Mouse (Mus musculus) liver, embryonic 15.5 days (tissue): ENCODE data around the gene Brd4. TPM values are rescaled to one million over a fixed set of nuclear protein-coding genes. Genes with fewer than 3 reads are reported as not detected.

Experiments
- polyA plus RNA-seq: library from polyadenylated mRNA; unstranded; fragments of >200 nt; fragmentation: Nextera tagmentation; extraction: Ambion mirVana; gene quantifications from 2 replicates; pipeline ENCODE4 v1.2.1, GENCODE M21; 2015

Brd4 gene
- polyA plus RNA-seq, 1 experiment from 2014 or later, result 31.5 TPM

Other genes starting within 250 kb of the Brd4 start
- gene Rrp1b, start 248.6 kb downstream of the Brd4 start, polyA plus RNA-seq, result 17.4 and 19.7 TPM in 2 replicates
- gene Hsf2bp, start 248.4 kb downstream of the Brd4 start, polyA plus RNA-seq, result 0.12 and 0.21 TPM in 2 replicates
- gene Notch3, start 117.9 kb downstream of the Brd4 start, polyA plus RNA-seq, result 0.50 and 0.60 TPM in 2 replicates
- gene Ephx3, start 95.2 kb downstream of the Brd4 start, polyA plus RNA-seq, result 0.05 and 0.10 TPM in 2 replicates
- gene Akap8, start 36.5 kb upstream of the Brd4 start, polyA plus RNA-seq, result 29.1 and 32.3 TPM in 2 replicates
- 36.1 and 39.1 TPM in 2 replicates for gene Akap8l, start 65.9 kb upstream of the Brd4 start, polyA plus RNA-seq
- gene Wiz, start 104.7 kb upstream of the Brd4 start, polyA plus RNA-seq, result 6.2 and 6.7 TPM in 2 replicates
- 2.4 and 4.0 TPM in 2 replicates for gene Rasal3, start 118.9 kb upstream of the Brd4 start, polyA plus RNA-seq
- gene Pglyrp2, start 139.4 kb upstream of the Brd4 start, polyA plus RNA-seq, result 7.2 and 9.2 TPM in 2 replicates
- gene Cyp4f39, start 168.0 kb upstream of the Brd4 start, polyA plus RNA-seq, result 0.52 and 0.83 TPM in 2 replicates
- 0.64 and 0.85 TPM in 2 replicates for gene Cyp4f17, start 221.3 kb upstream of the Brd4 start, polyA plus RNA-seq